Mouse (Mus musculus) ovary, postnatal 36 days (tissue): Measurements from ENCODE around the gene Olfr1331.
"Not testable (repeated sequence)": the region's sequence is repeated elsewhere in the genome, so short reads cannot be mapped to it uniquely, and the experiment has no call there.

Source experiments
- DNase-seq: peaks from one replicate; pipeline ENCODE4 v3.0.0; 2022; ENCODE audit warnings: low spot score, mixed read lengths

Olfr1331 gene

DNA sequence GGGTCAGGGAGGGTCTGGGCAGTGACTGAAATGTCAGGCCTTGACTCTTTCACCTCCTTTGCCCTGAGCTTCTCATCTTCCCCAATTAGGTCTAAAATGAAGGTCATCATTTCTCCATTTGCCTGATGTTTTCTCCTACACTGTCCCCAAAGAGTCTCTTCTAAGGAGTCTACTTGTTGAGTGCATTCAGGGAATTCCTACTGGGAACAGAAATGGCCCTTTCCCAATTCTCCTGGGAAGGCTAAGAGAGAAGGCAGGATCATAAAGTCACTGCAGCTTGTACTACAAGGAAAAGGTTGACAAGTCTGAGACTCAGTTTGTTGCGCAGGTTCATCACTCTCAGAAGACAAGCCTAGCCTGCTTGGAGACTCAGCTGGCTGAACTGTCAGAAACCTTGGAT is at the start of gene Olfr1331:
Gene Olfr1331, plus strand, starts transcription at position 301 of the 400 bp plus-strand sequence.
- DNase-seq, result no peak

DNA sequence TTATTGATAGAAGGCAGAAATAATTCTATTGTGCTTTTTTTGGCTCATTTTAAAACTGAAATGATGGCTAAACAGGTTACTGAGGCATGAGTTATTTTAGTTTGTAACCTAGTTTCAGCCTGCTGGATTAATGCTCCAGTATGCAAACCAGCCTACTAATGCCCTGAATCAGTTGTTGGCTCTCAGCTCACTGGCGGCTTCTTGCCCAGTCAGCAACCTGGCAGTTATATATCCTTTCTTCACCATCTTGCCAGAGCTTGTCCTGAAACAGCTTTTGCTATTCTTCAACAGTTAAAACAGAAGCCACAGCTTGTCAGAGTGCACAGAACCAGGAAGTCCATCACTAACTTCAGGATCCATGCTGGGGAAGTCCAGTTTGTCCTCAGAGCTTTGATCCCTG is 45.5 kb upstream of the Olfr1331 start:
- no peak for DNase-seq

- DNase-seq, result no peak
These were observed 28.3 kb upstream of the Olfr1331 start, which contains the start of gene Olfr1333 for GRCm38 (mm10) chr4:118836179-118836578. TSS of gene Olfr1333 (minus strand) at chr4:118836279.

DNA sequence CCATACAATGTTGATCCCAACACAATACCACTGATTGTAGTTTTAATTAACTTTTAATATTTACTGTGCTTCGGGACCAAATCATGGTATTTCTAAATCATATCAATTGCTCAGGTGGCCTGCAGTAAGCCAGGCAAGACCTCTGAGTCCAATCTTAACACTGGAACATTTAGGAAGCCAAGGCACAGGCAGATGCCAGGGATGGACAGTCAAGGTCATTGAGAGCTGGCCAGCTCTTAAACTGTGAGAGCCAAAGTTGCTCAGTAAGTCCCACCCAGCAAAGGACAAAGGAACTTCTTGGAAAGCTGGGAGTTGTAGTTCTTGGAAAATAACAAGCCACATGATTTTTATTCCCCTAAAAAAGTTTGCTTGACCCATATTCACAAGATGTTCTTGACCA is 2.7 kb upstream of the Olfr1331 start:
- DNase-seq, result no peak

DNA sequence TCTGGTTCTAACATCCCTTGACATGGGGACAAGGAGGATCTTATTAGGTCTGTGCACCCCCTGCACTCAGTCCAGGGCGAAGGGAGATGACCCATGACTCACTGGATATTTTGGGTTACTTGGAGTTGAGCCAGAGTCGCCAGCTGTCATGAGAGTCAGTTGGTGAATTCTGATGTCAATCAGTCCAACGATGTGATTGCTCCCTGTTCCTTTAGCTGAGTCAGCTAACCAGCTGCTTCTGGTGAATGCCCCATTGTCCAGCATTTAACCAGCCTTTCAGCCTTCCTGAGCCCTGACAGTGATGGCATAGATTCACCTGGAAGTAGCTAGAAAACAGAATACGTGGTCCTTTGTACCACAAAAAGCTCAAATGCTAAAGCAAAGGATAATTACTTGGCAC is 1.7 kb upstream of the Olfr1331 start:
- DNase-seq, result no peak

DNA sequence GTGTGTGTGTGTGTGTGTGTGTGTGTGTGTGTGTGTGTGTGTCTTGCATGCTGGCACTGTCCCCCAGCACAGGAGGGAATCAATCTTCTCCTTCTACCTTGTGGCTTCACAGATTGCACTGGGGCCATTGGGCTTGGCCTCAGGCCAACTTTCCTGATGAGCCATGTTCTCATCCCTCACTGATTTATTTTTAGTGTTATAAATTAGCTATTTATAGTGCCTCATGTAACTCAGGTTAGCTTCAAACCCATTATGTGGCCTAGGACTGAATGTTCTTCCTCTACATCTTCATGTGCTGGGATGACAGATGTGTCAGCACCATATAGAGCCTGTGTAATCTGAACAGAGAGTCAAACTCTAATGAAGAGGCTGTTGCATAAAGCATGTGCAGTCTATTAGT is 3.1 kb downstream of the Olfr1331 start:
- no peak for DNase-seq

DNA sequence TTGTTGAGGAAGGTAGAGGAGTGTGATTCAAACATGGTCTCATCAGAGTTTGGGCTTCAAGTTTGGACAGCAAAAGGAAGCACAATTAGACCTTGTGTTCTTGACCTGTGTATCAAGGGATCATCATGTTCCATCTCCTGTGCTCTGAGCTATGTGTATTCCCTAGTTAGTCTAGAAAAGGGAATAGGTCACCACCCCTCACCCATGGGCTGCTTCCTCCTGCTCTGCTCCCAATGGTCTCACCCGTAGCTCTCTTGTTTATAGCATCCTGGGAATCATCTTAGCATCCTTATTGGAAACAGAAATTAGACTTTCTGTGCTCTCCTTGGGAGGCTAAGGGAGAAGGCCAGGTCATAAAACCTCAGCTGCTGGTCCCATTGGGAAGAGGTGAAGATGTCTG is 23.8 kb downstream of the Olfr1331 start, which contains the start of gene Olfr1330:
Gene Olfr1330, plus strand, starts transcription at position 301 of the 400 bp plus-strand sequence.
- no peak for DNase-seq

DNA sequence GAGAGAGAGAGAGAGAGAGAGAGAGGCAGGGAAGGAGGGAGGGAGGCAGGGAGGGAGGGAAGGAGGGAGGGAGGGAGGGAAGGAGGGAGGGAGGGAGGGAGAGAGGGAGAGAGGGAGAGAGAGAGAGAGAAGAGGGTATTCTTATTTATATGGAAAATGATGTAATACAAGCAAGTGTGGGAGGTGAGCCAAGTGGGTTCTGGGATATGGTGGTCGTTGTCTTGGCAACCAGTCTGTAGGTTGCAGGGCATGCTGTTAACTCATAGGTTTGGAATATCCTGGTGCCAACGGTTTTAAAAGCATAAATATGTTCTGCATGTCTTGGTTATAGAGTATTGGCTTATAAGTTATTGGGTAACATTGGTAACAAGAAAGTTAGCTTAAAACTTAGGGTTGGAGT is 37.5 kb downstream of the Olfr1331 start:
- no peak for DNase-seq

- not testable (repeated sequence) for DNase-seq
These were observed 52.9 kb downstream of the Olfr1331 start, which contains the start of gene Olfr1329 for GRCm38 (mm10) chr4:118917365-118917764. TSS of gene Olfr1329 (minus strand) at chr4:118917465.
